Mouse (Mus musculus): Measurements from ENCODE around the gene Dyrk1a. TPM values are rescaled to one million over a fixed set of nuclear protein-coding genes. Genes with fewer than 3 reads are reported as not detected.

Dyrk1a gene
- total RNA-seq, 2 experiments from 2014 or later: 43.9 to 59.8 TPM

DNA sequence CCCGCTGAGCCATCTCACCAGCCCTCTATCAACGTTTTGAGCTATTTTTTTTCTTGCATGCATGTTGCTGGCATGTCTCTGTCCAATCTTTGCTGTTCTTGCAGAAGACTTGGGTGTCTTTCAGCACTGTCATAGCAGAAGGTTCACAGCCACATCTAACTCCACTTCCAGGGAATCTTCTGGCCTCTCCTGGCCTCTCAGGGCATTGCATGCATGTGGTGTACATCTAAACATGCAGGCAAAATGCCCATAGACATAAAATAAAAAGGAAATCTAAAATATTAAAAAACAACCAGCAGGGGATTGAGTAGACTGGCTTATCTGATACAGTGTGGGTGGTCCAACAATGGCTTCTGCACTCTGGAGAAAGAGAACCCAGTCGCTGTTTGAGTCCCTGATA, 165.7 kb downstream of the Dyrk1a start:
- ATAC-seq (replicated peaks; ENCODE audit: low FRiP score, low TSS enrichment, poor library complexity, severe bottlenecking): no peak

DNA sequence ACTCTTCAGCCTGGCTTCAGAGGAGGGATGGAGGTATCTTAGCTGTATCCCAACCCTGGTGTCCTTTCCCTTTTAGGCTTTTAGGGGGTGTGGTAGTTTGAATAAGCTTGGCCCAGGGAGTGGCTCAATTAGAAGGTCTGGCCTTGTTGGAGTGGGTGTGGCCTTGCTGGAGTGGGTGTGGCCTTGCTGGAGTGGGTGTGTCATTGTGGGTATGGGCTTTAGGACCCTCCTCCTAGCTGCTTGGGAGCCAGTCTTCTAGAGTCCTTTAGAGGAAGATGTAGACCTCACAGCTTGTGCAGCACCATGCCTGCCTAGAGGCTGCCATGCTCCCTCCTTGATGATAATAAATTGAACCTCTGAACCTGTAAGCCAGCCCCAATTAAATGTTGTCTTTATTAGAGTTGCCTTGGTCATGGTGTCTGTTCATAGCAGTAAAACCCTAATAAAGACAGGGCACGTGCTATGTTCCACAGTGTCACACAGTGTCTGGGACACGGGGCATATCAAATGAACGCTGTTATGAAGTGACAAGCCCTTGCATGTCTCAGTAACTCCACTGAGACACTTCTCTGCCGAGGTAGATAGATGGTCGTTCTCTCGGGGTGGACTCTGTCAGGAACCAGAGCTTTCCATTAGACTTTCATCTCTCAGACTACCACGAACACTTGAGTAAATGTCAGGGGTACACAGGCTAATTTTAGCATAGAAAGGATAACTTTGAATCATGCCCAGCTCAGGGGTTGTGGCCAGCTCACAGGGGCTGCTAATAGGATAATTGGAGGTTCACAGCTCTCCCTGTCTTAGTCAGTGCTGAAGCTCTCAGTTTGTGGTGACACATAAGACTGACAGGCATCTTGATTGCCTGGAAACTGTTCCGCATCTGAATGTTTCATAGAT, 166.9 kb downstream of the Dyrk1a start:
- ATAC-seq (replicated peaks; ENCODE audit: low FRiP score, low TSS enrichment, poor library complexity, severe bottlenecking): no peak

DNA sequence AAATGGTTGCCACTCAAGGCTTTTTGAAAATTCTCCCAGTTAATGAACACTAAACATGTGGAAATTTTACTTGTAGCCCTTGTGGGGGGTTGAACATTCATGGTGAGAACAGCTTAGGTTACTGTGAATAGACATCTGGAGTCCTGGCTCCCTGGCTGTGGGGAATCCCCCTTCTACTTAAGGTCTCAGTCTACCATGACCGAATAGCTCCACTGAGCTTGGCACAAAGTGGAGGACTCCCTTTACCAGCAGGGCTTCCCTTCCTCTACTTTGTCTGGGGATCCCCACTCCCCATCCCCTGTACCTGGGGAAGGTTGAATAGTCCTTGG, 167.5 kb downstream of the Dyrk1a start:
- ATAC-seq (replicated peaks; ENCODE audit: low FRiP score, low TSS enrichment, poor library complexity, severe bottlenecking): no peak

DNA sequence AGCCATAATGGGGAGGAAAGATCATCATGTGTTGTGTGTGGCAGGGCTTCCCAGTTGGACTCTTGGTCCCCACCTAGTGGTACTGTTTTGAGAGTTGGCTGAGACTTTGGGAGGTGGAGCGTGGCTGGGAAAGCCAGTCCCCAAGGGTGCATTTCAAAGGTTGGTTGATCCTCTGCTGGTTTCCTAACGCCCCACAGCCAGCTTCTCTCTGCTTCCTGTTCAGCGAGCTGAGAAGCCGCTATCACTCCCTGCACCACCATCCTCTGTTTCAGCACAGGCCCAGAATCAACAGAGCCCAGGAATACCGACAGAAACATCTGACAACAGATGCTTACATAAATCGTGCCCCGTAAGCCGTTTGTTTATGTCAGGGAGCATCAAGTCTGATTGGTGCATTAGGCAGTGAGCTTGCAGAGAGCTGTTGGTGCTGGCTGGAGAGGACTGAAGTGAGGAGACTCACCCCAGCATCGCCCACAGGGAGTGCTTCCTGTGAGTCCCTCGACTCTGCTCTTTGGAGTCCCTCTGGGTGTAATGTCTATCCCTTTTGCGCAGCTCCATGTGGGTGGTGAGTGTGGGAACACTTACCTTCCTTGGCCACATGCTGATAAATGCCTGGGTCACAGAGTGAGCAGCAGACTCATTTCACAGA, 174.2 kb downstream of the Dyrk1a start:
- peak; percentile 91 for ATAC-seq (replicated peaks; ENCODE audit: low FRiP score, low TSS enrichment, poor library complexity, severe bottlenecking)

DNA sequence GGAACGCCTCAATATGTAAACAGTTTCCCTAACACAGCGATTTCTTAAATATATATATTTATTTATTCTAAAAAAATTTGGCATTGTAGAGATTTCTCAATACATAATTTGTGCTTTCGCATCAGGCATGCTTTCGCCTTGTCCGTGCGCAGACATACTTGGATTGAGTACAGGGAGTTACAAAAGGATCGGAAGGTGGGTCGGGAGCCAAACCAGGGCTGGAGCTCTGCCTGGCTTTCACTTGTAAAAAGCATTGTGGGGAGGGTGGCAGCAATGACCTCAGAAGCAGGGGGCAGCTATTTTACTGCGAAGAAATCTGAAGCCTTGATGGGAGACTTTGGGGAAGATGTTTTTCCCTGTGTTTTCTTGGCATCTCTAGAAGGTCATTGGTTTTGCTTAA, 175.2 kb downstream of the Dyrk1a start:
- no peak for ATAC-seq (replicated peaks; ENCODE audit: low FRiP score, low TSS enrichment, poor library complexity, severe bottlenecking)

Other genes starting within 250 kb of the Dyrk1a start
- 0.32 and 0.39 TPM in 2 replicates for gene Ripply3, start 241.6 kb upstream of the Dyrk1a start, total RNA-seq (2014; fragmentation: Nextera tagmentation)
- gene Ripply3, start 241.6 kb upstream of the Dyrk1a start, total RNA-seq (2017): 0.46 and 2.2 TPM in 2 replicates
- 42.0 and 85.4 TPM in 2 replicates for gene Ttc3, start 199.4 kb upstream of the Dyrk1a start, total RNA-seq (2014; fragmentation: Nextera tagmentation)
- 155 and 210 TPM in 2 replicates for gene Ttc3, start 199.4 kb upstream of the Dyrk1a start, total RNA-seq (2017)
- gene Pigp, start 198.2 kb upstream of the Dyrk1a start, total RNA-seq (2014; fragmentation: Nextera tagmentation): 41.7 and 81.2 TPM in 2 replicates
- 23.6 and 28.0 TPM in 2 replicates for gene Pigp, start 198.2 kb upstream of the Dyrk1a start, total RNA-seq (2017)
- gene Vps26c, start 43.2 kb upstream of the Dyrk1a start, total RNA-seq (2014; fragmentation: Nextera tagmentation): 23.1 and 29.9 TPM in 2 replicates
- gene Vps26c, start 43.2 kb upstream of the Dyrk1a start, total RNA-seq (2017): 15.1 and 35.5 TPM in 2 replicates

Data from megakaryocyte-erythroid progenitor cell, adult 5-6 weeks (primary cell).